Mouse (Mus musculus) thymus, postnatal 0 days (tissue): Measurements from ENCODE around the gene Hoxa3. TPM values are rescaled to one million over a fixed set of nuclear protein-coding genes. Genes with fewer than 3 reads are reported as not detected.

Source experiments
- DNase-seq: peaks from one replicate; pipeline ENCODE4 v3.0.0-alpha.2; 2015; ENCODE audit warnings: low spot score
- microRNA counts: library from miRNA; unstranded; fragments of <30 nt; microRNA quantifications from one replicate; lab custom pipeline; 2015
- microRNA-seq: library from miRNA; unstranded; fragments of <30 nt; microRNA quantifications from one replicate; pipeline ENCODE4, GENCODE M21; 2016; ENCODE audit warnings: borderline number of aligned reads
- polyA plus RNA-seq: library from polyadenylated mRNA; unstranded; fragments of >200 nt; fragmentation: Nextera tagmentation; extraction: Ambion mirVana; gene quantifications from 2 replicates; pipeline ENCODE4 v1.2.1, GENCODE M21; 2015

Hoxa3 gene
- polyA plus RNA-seq, 1 experiment from 2014 or later, result 1.1 TPM

DNA sequence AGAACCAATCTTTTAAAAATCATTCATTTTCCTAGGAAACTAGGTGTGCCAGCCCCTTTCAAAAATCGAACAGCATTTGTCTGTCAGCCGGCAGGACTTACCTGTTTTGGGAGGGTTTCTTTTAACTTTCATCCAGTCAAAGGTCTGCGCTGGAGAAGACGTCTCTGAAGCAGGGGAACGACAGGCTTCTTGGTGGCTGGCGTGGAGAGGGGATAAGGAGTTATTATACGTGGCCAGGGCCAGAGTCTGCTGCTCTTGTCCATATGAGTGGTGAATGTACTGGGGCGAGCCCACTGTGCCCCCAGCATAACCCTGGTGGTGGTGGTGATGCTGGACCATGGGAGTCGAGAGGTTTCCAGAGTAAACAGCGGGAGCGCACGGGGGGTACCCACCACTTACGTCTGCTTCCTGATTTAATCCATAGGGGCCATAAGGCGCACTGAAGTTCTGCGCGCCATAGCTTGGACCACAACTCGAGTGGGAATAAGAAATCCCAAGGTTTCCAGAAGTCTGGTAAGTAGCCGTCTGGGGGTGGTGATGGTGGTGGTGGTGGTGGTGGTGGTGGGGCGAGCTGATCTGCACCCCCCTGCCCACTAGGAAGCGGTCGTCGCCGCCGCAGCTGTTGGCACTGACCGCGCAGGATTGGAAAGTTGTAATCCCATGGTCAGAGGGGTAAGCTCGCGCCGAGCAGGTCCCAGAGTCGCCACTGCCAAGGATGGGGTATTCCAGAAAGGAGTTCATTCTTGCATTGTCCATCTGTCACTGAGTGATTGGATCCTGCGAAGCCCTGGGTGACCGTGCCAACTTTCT lies 55.5 kb downstream of the Hoxa3 start:
- DNase-seq, result no peak

DNA sequence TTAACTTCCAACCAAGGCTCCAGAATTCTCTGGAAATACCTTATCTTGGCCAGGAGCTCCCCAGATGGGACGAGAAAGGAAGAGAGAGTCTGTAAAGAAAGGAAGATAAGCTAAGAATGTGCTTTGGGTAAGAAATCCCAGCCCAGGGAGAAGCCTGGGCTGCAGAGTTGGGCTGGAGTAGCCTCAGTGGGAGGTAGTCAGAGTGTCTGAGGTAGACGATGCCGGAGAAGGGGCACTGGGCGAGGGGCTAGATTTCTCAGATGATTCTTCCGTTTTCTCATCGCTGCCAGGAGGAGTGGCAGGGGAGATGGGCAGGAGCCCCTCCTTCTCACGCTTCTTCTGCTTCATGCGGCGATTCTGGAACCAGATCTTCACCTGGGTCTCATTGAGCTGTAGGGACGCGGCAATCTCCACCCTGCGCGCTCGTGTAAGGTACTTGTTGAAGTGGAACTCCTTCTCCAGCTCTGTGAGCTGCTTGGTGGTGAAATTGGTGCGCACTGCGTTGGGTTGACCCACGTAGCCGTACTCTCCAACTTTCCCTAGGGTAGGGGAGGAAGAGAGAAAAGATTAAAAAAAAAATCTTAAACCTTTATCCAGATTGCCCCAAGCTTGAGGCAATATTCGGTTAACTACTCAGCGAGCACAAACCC lies 56.5 kb downstream of the Hoxa3 start:
- no peak for DNase-seq

DNA sequence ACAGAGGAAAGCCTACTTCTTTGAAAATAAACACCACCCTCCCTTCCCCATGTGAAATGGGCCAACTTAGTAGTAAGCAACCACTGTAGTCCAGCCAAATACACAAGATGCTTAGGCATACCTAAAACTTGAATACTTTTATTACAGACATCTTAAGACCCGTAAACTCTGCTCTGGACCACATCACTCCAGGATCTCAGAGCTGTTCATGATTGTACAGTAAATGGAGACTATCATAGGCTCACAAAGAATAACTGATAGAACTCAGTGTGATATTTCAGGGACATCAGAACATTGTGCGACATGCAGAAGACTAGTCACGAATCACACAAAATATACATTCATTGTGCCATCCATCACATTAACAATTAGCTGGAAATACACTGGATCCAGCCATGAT lies 57.7 kb downstream of the Hoxa3 start:
- DNase-seq, result no peak

- no peak for DNase-seq
These were observed 59.1 kb downstream of the Hoxa3 start for GRCm38 (mm10) chr6:52154044-52154443.

GRCm38 (mm10) chr6:52153270-52153669 lies 59.9 kb downstream of the Hoxa3 start:
- DNase-seq, result no peak

DNA sequence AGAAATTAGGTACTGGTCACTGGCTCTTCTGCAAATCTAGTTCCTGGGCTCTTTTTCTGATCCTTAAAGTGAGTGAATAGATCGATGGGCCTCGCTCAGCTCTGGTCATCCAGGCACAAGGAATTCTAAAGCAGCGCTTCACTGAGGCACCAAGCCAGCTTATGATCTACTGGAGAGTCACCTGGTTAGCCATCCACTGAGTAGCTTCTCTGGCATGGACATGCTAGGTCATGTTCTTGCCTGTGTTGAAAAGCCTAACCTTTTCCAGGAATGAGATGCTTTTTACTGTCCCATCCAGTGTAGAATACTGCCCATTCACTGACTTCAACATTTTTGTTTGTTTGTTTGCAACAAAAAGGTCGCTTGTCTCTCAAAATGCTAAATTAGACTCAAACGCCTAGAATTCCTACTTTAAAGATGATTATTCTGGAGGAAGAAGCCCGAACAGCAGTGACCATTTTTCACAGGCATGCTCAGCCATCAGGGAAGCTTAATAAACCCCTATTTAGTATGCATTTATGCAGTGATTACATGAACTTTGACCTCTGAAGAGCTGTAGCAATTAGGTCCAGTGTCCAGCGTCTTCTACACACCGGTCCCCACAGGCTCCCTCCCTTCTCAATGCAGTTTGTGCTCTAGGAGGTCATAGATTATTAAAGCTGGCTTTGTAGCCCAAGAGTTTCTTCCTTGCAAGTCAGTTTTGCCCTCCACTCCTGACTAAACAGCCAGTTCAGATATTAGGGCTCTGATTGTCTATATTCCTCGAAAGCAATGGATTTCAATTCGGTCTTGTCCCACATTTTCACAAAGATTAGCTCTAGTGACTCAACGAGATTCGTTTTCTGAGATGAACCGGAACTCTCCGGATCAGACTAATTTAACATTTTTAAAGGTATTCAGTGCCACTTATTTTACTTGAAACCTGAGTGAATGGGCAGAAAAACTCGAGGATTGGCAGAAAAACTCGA lies 60.6 kb downstream of the Hoxa3 start:
- no peak for DNase-seq

GRCm38 (mm10) chr6:52151571-52151970 lies 61.6 kb downstream of the Hoxa3 start:
- DNase-seq, result no peak

- DNase-seq, result no peak
These were observed 62.7 kb downstream of the Hoxa3 start for GRCm38 (mm10) chr6:52150401-52150966.

DNA sequence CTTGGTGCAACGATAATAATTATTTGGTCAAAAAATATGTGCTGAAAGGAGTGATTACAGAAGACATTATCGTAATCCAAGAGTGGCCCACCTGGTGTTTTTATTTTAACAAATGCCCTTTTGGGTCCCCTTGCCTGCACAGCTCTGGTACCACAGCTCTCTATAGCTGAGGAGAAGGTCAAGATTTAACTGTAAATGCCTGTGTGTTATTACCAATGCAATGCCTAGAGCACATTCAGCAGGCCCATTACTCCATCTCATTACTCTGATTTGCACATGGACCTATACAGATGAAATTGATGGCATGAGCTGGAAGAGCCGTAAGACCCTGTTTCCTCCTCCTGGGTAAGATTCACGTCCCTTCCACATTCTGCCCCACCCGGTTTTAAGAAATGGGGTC lies 74.0 kb downstream of the Hoxa3 start:
- DNase-seq, result no peak

DNA sequence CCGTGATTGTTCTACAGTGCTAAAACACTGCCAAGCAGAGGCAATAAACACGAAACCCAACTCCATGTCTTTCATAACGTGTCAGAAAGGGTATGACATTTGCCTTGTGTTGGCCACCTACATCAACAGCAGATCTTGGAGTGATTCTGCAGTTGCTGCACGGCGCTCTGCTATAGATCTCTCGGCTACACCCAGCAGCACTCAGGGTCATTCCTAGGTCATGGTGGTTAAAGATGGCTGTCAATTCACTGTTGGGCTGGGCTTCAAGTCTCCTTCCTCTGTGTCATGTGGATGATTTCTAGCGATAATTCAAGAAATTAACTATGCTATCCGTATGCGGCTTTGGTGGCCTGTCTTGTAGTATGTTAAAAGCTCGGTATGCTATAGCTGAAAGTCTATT lies 74.6 kb downstream of the Hoxa3 start:
- DNase-seq, result no peak

GRCm38 (mm10) chr6:52137841-52138535 lies 75.1 kb downstream of the Hoxa3 start:
- no peak for DNase-seq

DNA sequence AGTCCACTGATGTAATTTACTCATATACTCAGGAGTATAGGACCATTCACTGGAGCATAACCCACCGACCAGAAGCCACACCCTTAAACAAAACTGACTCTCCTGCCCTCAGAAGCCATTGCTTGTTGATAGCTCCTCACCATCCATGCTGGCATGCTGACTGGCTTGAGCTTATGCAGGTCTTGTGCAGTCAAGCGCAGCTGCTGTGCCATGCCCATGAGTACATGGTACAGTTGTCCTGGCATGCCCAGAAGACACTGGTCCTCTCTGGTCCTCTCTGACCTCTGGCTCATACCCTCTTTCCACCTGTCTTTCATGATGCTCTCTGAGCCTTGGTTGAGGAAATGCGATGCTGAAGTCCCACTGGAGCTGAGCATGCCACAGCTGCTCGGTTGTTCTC lies 89.5 kb downstream of the Hoxa3 start:
- DNase-seq, result no peak

DNA sequence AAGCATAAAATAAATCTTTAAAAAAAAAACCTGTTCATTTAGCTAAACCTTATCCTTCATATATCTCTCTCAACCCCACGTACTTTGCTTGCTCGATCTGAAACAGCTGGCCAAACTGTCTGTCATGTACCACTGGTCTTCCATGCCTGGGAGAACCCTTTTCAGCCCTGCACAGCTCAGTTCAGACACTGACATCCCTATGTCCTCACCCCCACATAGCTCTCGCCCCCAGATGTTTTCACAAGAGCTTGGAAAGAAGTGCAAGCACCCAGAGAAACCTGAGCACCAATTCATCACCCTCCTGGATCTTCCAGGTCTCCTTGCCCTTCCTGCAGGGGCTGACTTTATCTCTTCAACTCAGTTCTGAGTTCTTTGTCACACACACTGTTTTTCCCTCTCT lies 92.0 kb downstream of the Hoxa3 start:
- no peak for DNase-seq

MicroRNAs encoded within 50 kb of the gene (microRNA counts, 519-probe panel; counts per million panel counts)
- 473 counts per million, percentile 71 among the panel's probes with 10 or more counts for microRNA mmu-miR-196b (lab: Ali Mortazavi, UCI)

Small RNA genes lying within 50 kb of the gene (microRNA-seq; reads per million reads assigned to microRNA genes)
- 227 reads per million, percentile 55 among the genes with 10 or more reads in this experiment for gene Mir196b

Other genes with a start within 250 kb of the Hoxa3 start
- gene Skap2, start 200.8 kb downstream of the Hoxa3 start, polyA plus RNA-seq, result 24.2 and 24.6 TPM in 2 replicates
- gene Hoxa1, start 55.0 kb downstream of the Hoxa3 start, polyA plus RNA-seq, result 0.44 and 0.45 TPM in 2 replicates
- gene Hoxa2, start 48.5 kb downstream of the Hoxa3 start, polyA plus RNA-seq, result 5.1 and 5.4 TPM in 2 replicates
- gene 5730596B20Rik, start 35.8 kb downstream of the Hoxa3 start, polyA plus RNA-seq, result 0.24 and 0.25 TPM in 2 replicates
- gene Hoxa4, start 21.6 kb downstream of the Hoxa3 start, polyA plus RNA-seq, result 0.27 and 0.39 TPM in 2 replicates
- gene Hoxa5, start 8.7 kb downstream of the Hoxa3 start, polyA plus RNA-seq, result 0.06 and 0.21 TPM in 2 replicates
- gene Hoxa6, start 4.6 kb downstream of the Hoxa3 start, polyA plus RNA-seq, result not detected in 2 replicates
- not detected in 2 replicates for gene Gm28308, start within 50 bp of the Hoxa3 start, polyA plus RNA-seq
- 0.71 and 1.4 TPM in 2 replicates for gene Hoxa7, start 8.5 kb upstream of the Hoxa3 start, polyA plus RNA-seq
- gene Hoxa9, start 17.8 kb upstream of the Hoxa3 start, polyA plus RNA-seq, result 0.62 and 0.81 TPM in 2 replicates
- 0.08 and 0.19 TPM in 2 replicates for gene Hoxa10, start 27.5 kb upstream of the Hoxa3 start, polyA plus RNA-seq
- not detected in 2 replicates for gene Hoxa11, start 32.5 kb upstream of the Hoxa3 start, polyA plus RNA-seq
- gene Hoxa13, start 47.5 kb upstream of the Hoxa3 start, polyA plus RNA-seq, result not detected in 2 replicates
- not detected in 2 replicates for gene Evx1, start 100.2 kb upstream of the Hoxa3 start, polyA plus RNA-seq